Mouse (Mus musculus) midbrain, embryonic 16.5 days (tissue): ENCODE measurements around the gene Gls. TPM values are rescaled to one million over a fixed set of nuclear protein-coding genes. Genes with fewer than 3 reads are reported as not detected.

Experiments
- ATAC-seq: fragments of 200-750 bp; cut with Nextera tagmentation; 2 replicates; pipeline ENCODE4 v1.8.0; 2017; ENCODE audit warnings: moderate TSS enrichment
- H3K27ac ChIP-seq: fragments of 300-500 bp; sonication (generic); 2 replicates; pipeline ENCODE4 v1.5.1; 2014; ENCODE audit warnings: mild to moderate bottlenecking, low read length, mixed read lengths
- H3K27me3 ChIP-seq: fragments of 300-500 bp; sonication (generic); 2 replicates; pipeline ENCODE4 v1.6.1; 2014; ENCODE audit warnings: low read depth, low read length, mixed read lengths; ENCODE audit not compliant: control insufficient read depth, insufficient read depth
- H3K36me3 ChIP-seq: fragments of 300-500 bp; sonication (generic); 2 replicates; pipeline ENCODE4 v1.6.1; 2014; ENCODE audit warnings: mild to moderate bottlenecking, low read length, moderate library complexity, mixed read lengths; ENCODE audit not compliant: control insufficient read depth, insufficient read depth
- H3K4me1 ChIP-seq: fragments of 300-500 bp; sonication (generic); 2 replicates; pipeline ENCODE4 v1.6.1; 2014; ENCODE audit warnings: mild to moderate bottlenecking, low read length, mixed read lengths; ENCODE audit not compliant: control insufficient read depth, insufficient read depth
- H3K4me2 ChIP-seq: fragments of 300-500 bp; sonication (generic); 2 replicates; pipeline ENCODE4 v1.6.1; 2014; ENCODE audit warnings: mild to moderate bottlenecking, low read length, mixed read lengths
- H3K4me3 ChIP-seq: fragments of 300-500 bp; sonication (generic); 2 replicates; pipeline ENCODE4 v1.5.1; 2014; ENCODE audit warnings: low read depth, mild to moderate bottlenecking, low read length, moderate library complexity, mixed read lengths
- H3K9ac ChIP-seq: fragments of 300-500 bp; sonication (generic); 2 replicates; pipeline ENCODE4 v1.6.1; 2014; ENCODE audit warnings: low read depth, low read length, mixed read lengths
- H3K9me3 ChIP-seq: fragments of 300-500 bp; sonication (generic); replicated peaks from 2 replicates; pipeline ENCODE4 v1.6.1; 2014; ENCODE audit warnings: mild to moderate bottlenecking, low read length, mixed read lengths; ENCODE audit not compliant: control insufficient read depth, poor library complexity, severe bottlenecking
- WGBS: fragments of 180-500 bp; shearing (Covaris S2); extraction: QIAGEN DNeasy Blood & Tissue Kit; methylation state at CpG from one replicate; pipeline ENCODE4 v1.1.7; 2014; 5-methylcytosine and 5-hydroxymethylcytosine counted together
- polyA plus RNA-seq: library from polyadenylated mRNA; unstranded; fragments of >200 nt; fragmentation: Nextera tagmentation; extraction: Ambion mirVana; gene quantifications from 2 replicates; pipeline ENCODE4 v1.2.1, GENCODE M21; 2015

Gene Gls
- polyA plus RNA-seq, 1 experiment from 2014 or later: 35.0 TPM

- Histone ChIP-seq H3K9ac (no peak overlapping the region), H3K4me3 (no peak overlapping the region), H3K4me2 (no peak overlapping the region), H3K36me3 (peaks cover 5% of the 10 kb centered on the region; the same call in 1 of the 2 replicates), H3K27me3 (no peaks in the 10 kb centered on the region), H3K27ac (no peak overlapping the region), H3K9me3 (no peaks in the 10 kb centered on the region), H3K4me1 (no peaks in the 10 kb centered on the region)
- peak; percentile 23; the same call in 1 of the 2 replicates for ATAC-seq
- WGBS: 3% methylated on average over 3 of the region's 3 CpGs
Measured at GRCm38 (mm10) chr1:52170057-52170456, 63.0 kb downstream of the Gls start.

GRCm38 (mm10) chr1:52166652-52167220 is 66.3 kb downstream of the Gls start:
- no peaks in the 10 kb centered on the region for H3K27me3 ChIP-seq
- no peaks in the 10 kb centered on the region for H3K4me1 ChIP-seq
- WGBS: 68% methylated on average over 14 of the region's 14 CpGs
- H3K9ac ChIP-seq: no peak overlapping the region
- no peak overlapping the region for H3K27ac ChIP-seq
- no peak for ATAC-seq
- no peak overlapping the region for H3K4me2 ChIP-seq
- H3K9me3 ChIP-seq: no peaks in the 10 kb centered on the region
- no peak overlapping the region for H3K4me3 ChIP-seq
- H3K36me3 ChIP-seq: peaks cover 5% of the 10 kb centered on the region; the same call in 1 of the 2 replicates

GRCm38 (mm10) chr1:52163707-52164457 is 69.2 kb downstream of the Gls start:
- Histone ChIP-seq H3K4me3 (no peak overlapping the region), H3K9ac (no peak overlapping the region), H3K9me3 (no peaks in the 10 kb centered on the region), H3K36me3 (peaks cover 5% of the 10 kb centered on the region; the same call in 1 of the 2 replicates), H3K27me3 (no peaks in the 10 kb centered on the region), H3K27ac (no peak overlapping the region), H3K4me1 (no peaks in the 10 kb centered on the region), H3K4me2 (no peak overlapping the region)
- ATAC-seq: no peak
- WGBS: 93% methylated on average over 5 of the region's 5 CpGs

GRCm38 (mm10) chr1:52161151-52161550 is 71.9 kb downstream of the Gls start:
- H3K9me3 ChIP-seq: no peaks in the 10 kb centered on the region
- WGBS: 87% methylated on average over 8 of the region's 8 CpGs
- H3K4me2 ChIP-seq: no peak overlapping the region
- peaks cover 3% of the 10 kb centered on the region; the same call in 1 of the 2 replicates for H3K36me3 ChIP-seq
- H3K27ac ChIP-seq: no peak overlapping the region
- no peak overlapping the region for H3K9ac ChIP-seq
- H3K27me3 ChIP-seq: no peaks in the 10 kb centered on the region
- H3K4me3 ChIP-seq: no peak overlapping the region
- no peaks in the 10 kb centered on the region for H3K4me1 ChIP-seq
- no peak for ATAC-seq

GRCm38 (mm10) chr1:52158490-52159381 is 74.3 kb downstream of the Gls start:
- no peaks in the 10 kb centered on the region for H3K4me1 ChIP-seq
- H3K4me3 ChIP-seq: no peak overlapping the region
- H3K36me3 ChIP-seq: no peaks in the 10 kb centered on the region
- H3K27me3 ChIP-seq: no peaks in the 10 kb centered on the region
- H3K4me2 ChIP-seq: no peak overlapping the region
- H3K9me3 ChIP-seq: no peaks in the 10 kb centered on the region
- 86% methylated on average over 17 of the region's 17 CpGs for whole genome bisulfite sequencing
- ATAC-seq: no peak
- H3K27ac ChIP-seq: no peak overlapping the region
- no peak overlapping the region for H3K9ac ChIP-seq

- no peak overlapping the region for H3K4me2 ChIP-seq
- 93% methylated on average over 2 of the region's 2 CpGs for WGBS
- no peaks in the 10 kb centered on the region for H3K36me3 ChIP-seq
- ATAC-seq: no peak
- no peak overlapping the region for H3K4me3 ChIP-seq
- H3K27me3 ChIP-seq: no peaks in the 10 kb centered on the region
- no peak overlapping the region for H3K9ac ChIP-seq
- H3K9me3 ChIP-seq: no peaks in the 10 kb centered on the region
- no peak overlapping the region for H3K27ac ChIP-seq
- H3K4me1 ChIP-seq: no peaks in the 10 kb centered on the region
Measured at GRCm38 (mm10) chr1:52158040-52158439, 75.0 kb downstream of the Gls start.

GRCm38 (mm10) chr1:52156351-52156750 is 76.7 kb downstream of the Gls start:
- H3K27me3 ChIP-seq: no peaks in the 10 kb centered on the region
- no peak overlapping the region for H3K4me3 ChIP-seq
- no peaks in the 10 kb centered on the region for H3K9me3 ChIP-seq
- no peak overlapping the region for H3K9ac ChIP-seq
- no peak overlapping the region for H3K27ac ChIP-seq
- WGBS: 81% methylated on average over 10 of the region's 10 CpGs
- ATAC-seq: no peak
- H3K4me1 ChIP-seq: no peaks in the 10 kb centered on the region
- no peak overlapping the region for H3K4me2 ChIP-seq
- H3K36me3 ChIP-seq: no peaks in the 10 kb centered on the region

GRCm38 (mm10) chr1:52154890-52155289 is 78.1 kb downstream of the Gls start:
- WGBS: 87% methylated on average over 8 of the region's 8 CpGs
- Histone ChIP-seq H3K4me1 (peaks cover under 1% of the 10 kb centered on the region; the same call in 1 of the 2 replicates), H3K4me3 (no peak overlapping the region), H3K4me2 (no peak overlapping the region), H3K9me3 (no peaks in the 10 kb centered on the region), H3K9ac (no peak overlapping the region), H3K27ac (no peak overlapping the region), H3K27me3 (no peaks in the 10 kb centered on the region), H3K36me3 (no peaks in the 10 kb centered on the region)
- ATAC-seq: no peak
